Mouse (Mus musculus) CH12.LX (cell line): ENCODE results near the gene Prkag3. TPM values are rescaled to one million over a fixed set of nuclear protein-coding genes. Genes with fewer than 3 reads are reported as not detected.

ENCODE experiments used
- DNase-seq: peaks from one replicate; pipeline ENCODE4 v3.0.0-alpha.2; 2013; ENCODE audit errors: extremely low read depth
- H3K27ac ChIP-seq: 2 replicates; pipeline ENCODE4 v1.5.1; 2012; ENCODE audit warnings: low read depth, mild to moderate bottlenecking, control low read depth, moderate library complexity; ENCODE audit not compliant: insufficient read depth
- H3K27me3 ChIP-seq: replicated peaks from 2 replicates; pipeline ENCODE3; 2012; ENCODE audit warnings: inconsistent platforms
- H3K36me3 ChIP-seq, 2 experiments: replicated peaks in 1 of 2; 2 replicates each; pipeline versions ENCODE3 to v1.6.1; 2012; ENCODE audit warnings: inconsistent platforms in 1 of 2, low read length in 1 of 2, mild to moderate bottlenecking in 1 of 2, mixed read lengths in 1 of 2, moderate library complexity in 1 of 2; ENCODE audit not compliant: control insufficient read depth in 1 of 2, insufficient read depth in 1 of 2
- H3K4me1 ChIP-seq, 2 experiments: 2 replicates each; pipeline ENCODE4 v1.6.1; 2012; ENCODE audit warnings: inconsistent platforms in 1 of 2, moderate library complexity in 1 of 2; ENCODE audit not compliant: insufficient read depth in 2 of 2, control insufficient read depth in 1 of 2
- H3K4me2 ChIP-seq: 2 replicates; pipeline ENCODE4 v1.6.1; 2012; ENCODE audit warnings: low read depth, mild to moderate bottlenecking, control low read depth; ENCODE audit not compliant: poor library complexity, insufficient read depth, severe bottlenecking
- H3K4me3 ChIP-seq, 3 experiments: fragments of 150-350 bp in 1 of 3; sonication (generic) in 1 of 3; replicated peaks in 1 of 3; 2 replicates each; pipeline versions ENCODE3 to v1.5.1; 2011 to 2012; ENCODE audit warnings: low read depth in 2 of 3, low read length in 2 of 3, mild to moderate bottlenecking in 2 of 3, moderate library complexity in 2 of 3, control low read depth in 1 of 3, improper control_type of control experiment in 1 of 3, inconsistent platforms in 1 of 3, mixed read lengths in 1 of 3; ENCODE audit not compliant: poor library complexity in 1 of 3
- H3K79me2 ChIP-seq: replicated peaks from 2 replicates; pipeline ENCODE4 v1.6.1; 2012; ENCODE audit warnings: mild to moderate bottlenecking, moderate library complexity; ENCODE audit not compliant: control insufficient read depth, poor library complexity, insufficient read depth, severe bottlenecking; ENCODE audit errors: extremely low read depth
- H3K9ac ChIP-seq: 2 replicates; pipeline ENCODE4 v1.6.1; 2012; ENCODE audit warnings: low read depth, mild to moderate bottlenecking, control low read depth, moderate library complexity; ENCODE audit not compliant: insufficient read depth
- H3K9me3 ChIP-seq: replicated peaks from 2 replicates; pipeline ENCODE3; 2012; ENCODE audit warnings: low read length, inconsistent platforms, mixed read lengths
- BHLHE40 ChIP-seq: IDR thresholded peaks from 2 replicates; pipeline ENCODE4 v1.6.1; 2011; ENCODE audit warnings: mild to moderate bottlenecking, low read depth, low read length, improper control_type of control experiment
- CHD1 ChIP-seq: IDR thresholded peaks from 2 replicates; pipeline ENCODE4 v1.6.1; 2012; ENCODE audit warnings: low read depth, low read length, improper control_type of control experiment, inconsistent platforms
- EP300 ChIP-seq: IDR thresholded peaks from 2 replicates; pipeline ENCODE4 v1.6.1; 2011; ENCODE audit warnings: low read length, improper control_type of control experiment
- IRF4 ChIP-seq: IDR thresholded peaks from 2 replicates; pipeline ENCODE4 v1.6.1; 2014; ENCODE audit warnings: low read depth, mild to moderate bottlenecking, inconsistent platforms, low read length, improper control_type of control experiment
- JUN ChIP-seq: IDR thresholded peaks from 2 replicates; pipeline ENCODE4 v1.6.1; 2011; ENCODE audit warnings: low read depth, mild to moderate bottlenecking, low read length, improper control_type of control experiment, moderate library complexity; ENCODE audit not compliant: insufficient read depth
- JUND ChIP-seq: conservative IDR thresholded peaks from 2 replicates; pipeline ENCODE4 v1.6.1; 2011; ENCODE audit warnings: low read depth, low read length, improper control_type of control experiment
- KAT2A ChIP-seq: IDR thresholded peaks from 2 replicates; pipeline ENCODE4 v1.6.1; 2012; ENCODE audit warnings: low read length, improper control_type of control experiment, inconsistent platforms; ENCODE audit not compliant: insufficient replicate concordance
- MAFK ChIP-seq: IDR thresholded peaks from 2 replicates; pipeline ENCODE4 v1.6.1; 2011; ENCODE audit warnings: low read length, improper control_type of control experiment; ENCODE audit not compliant: insufficient replicate concordance
- MEF2A ChIP-seq: IDR thresholded peaks from 2 replicates; pipeline ENCODE4 v1.6.1; 2014; ENCODE audit warnings: low read depth, mild to moderate bottlenecking, inconsistent platforms, low read length, improper control_type of control experiment, borderline replicate concordance
- MYC ChIP-seq: IDR thresholded peaks from 2 replicates; pipeline ENCODE4 v1.6.1; 2011; ENCODE audit warnings: low read depth, mild to moderate bottlenecking, improper control_type of control experiment, low read length
- NELFE ChIP-seq: IDR thresholded peaks from 2 replicates; pipeline ENCODE4 v1.6.1; 2011; ENCODE audit warnings: low read depth, low read length, improper control_type of control experiment
- POLR2A ChIP-seq: IDR thresholded peaks from 2 replicates; pipeline ENCODE4 v1.6.1; 2011; ENCODE audit warnings: low read depth, mild to moderate bottlenecking, improper control_type of control experiment, low read length
- RAD21 ChIP-seq: IDR thresholded peaks from 2 replicates; pipeline ENCODE4 v1.6.1; 2011; ENCODE audit warnings: low read depth, mild to moderate bottlenecking, low read length, improper control_type of control experiment, moderate library complexity
- RCOR1 ChIP-seq: conservative IDR thresholded peaks from 2 replicates; pipeline ENCODE4 v1.6.1; 2012; ENCODE audit warnings: low read depth, mild to moderate bottlenecking, inconsistent platforms, low read length, improper control_type of control experiment
- SIN3A ChIP-seq: IDR thresholded peaks from 2 replicates; pipeline ENCODE4 v1.6.1; 2012; ENCODE audit warnings: low read length, improper control_type of control experiment, inconsistent platforms
- TBP ChIP-seq: conservative IDR thresholded peaks from 2 replicates; pipeline ENCODE4 v1.6.1; 2011; ENCODE audit warnings: low read depth, low read length, improper control_type of control experiment
- TCF12 ChIP-seq: IDR thresholded peaks from 2 replicates; pipeline ENCODE4 v1.6.1; 2014; ENCODE audit warnings: low read depth, mild to moderate bottlenecking, inconsistent platforms, low read length, improper control_type of control experiment
- USF2 ChIP-seq: conservative IDR thresholded peaks from 2 replicates; pipeline ENCODE4 v1.6.1; 2011; ENCODE audit warnings: low read depth, low read length, improper control_type of control experiment
- ZMIZ1 ChIP-seq: IDR thresholded peaks from 2 replicates; pipeline ENCODE4 v1.6.1; 2012; ENCODE audit warnings: low read depth, mild to moderate bottlenecking, inconsistent platforms, low read length, improper control_type of control experiment
- dilution Hi-C: fragments of 300-500 bp; cut with MboI; formaldehyde crosslinking; loops from 2 replicates; pipeline ENCODE4 v1.14.3; 2020; ENCODE audit warnings: low sequenced_read_pairs; ENCODE audit not compliant: extremely low pct_unique_long_range_greater_than_20kb, extremely low pct_ligation_motif_present
- in situ Hi-C: fragments of 300-500 bp; cut with MboI; formaldehyde crosslinking; loops from 3 replicates; pipeline ENCODE4 v1.14.3; 2019; ENCODE audit warnings: low sequenced_read_pairs, low pct_ligation_motif_present, low pct_unique_long_range_greater_than_20kb, mixed read lengths
- polyA plus RNA-seq: library from polyadenylated mRNA; unstranded; fragments of >175 nt; gene quantifications from 2 replicates; pipeline ENCODE4 v1.2.1, GENCODE M21; 2012; ENCODE audit warnings: low read depth; ENCODE audit not compliant: insufficient read length
- total RNA-seq, 2 experiments: library from RNA; depleted of rRNA; stranded (reverse); fragments of 300-350 nt in 1 of 2; fragments of >200 nt in 1 of 2; gene quantifications; 2 replicates each; pipeline ENCODE4 v1.2.3; 2012 to 2014

Gene Prkag3
- total and polyA plus RNA-seq, 3 experiments, result 0.09 to 0.13 TPM; not detected in 1

DNA sequence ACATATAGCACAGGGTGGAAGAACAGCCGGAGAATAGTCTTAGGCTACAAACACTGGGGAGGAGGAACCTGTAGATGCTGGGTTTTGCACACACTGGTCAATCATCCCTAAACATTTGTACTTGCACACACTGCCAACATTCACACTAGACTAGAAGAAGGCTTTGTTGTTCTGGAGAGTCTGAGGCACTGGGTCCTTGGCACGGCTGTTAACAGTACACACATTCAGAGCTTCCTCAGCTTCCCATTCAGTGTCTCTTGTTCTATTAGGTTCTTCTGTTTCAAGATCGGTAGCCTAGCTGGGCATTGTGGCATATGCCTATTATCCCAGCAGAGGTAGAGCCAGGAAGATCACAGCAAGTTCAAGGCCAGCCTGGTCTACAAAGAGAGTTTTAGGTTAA lies 44.9 kb downstream of the Prkag3 start:
- in situ Hi-C loops (no loop called here), dilution Hi-C loops (no loop called here)
- Histone ChIP-seq H3K4me3 (no peak overlapping the region), H3K36me3 (peaks cover 7 to 35% of the 10 kb centered on the region in 2 experiments), H3K9ac (no peak overlapping the region), H3K9me3 (no peaks in the 10 kb centered on the region), H3K4me2 (no peak overlapping the region), H3K27me3 (no peaks in the 10 kb centered on the region), H3K4me1 (peaks cover 5 to 23% of the 10 kb centered on the region in 2 experiments), H3K79me2 (no peaks in the 10 kb centered on the region), H3K27ac (no peak overlapping the region)
- DNase-seq, result no peak
- TF ChIP-seq TCF12 (no peak), SIN3A (no peak), CHD1 (no peak), KAT2A (no peak), JUND (no peak), POLR2A (no peak), JUN (no peak)

DNA sequence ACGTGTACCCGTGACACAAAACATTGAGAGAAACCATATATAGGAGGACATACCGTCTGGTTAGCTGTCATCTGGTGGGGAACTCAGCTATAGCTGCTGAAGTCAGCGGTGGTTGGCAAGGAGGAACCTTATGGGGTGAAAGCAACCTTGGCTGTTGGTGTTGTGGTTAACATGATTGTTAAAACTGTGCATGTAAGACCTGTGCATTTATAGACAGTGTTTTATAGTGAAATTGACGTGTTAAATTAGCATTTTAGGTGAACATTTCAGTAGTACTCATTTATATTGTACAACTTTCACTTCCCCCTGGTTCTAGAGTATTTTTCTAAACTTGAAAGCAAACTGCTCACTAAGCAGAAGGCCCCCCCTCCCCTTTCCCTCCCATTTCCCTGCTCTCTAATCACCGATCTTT lies 46.9 kb downstream of the Prkag3 start:
- Histone ChIP-seq H3K79me2 (no peaks in the 10 kb centered on the region), H3K36me3 (peaks cover 24 to 55% of the 10 kb centered on the region in 2 experiments), H3K4me3 (no peak overlapping the region), H3K4me1 (peaks cover 5 to 23% of the 10 kb centered on the region in 2 experiments), H3K27me3 (no peaks in the 10 kb centered on the region), H3K9ac (no peak overlapping the region), H3K9me3 (no peaks in the 10 kb centered on the region), H3K27ac (no peak overlapping the region)
- dilution Hi-C loops, result no loop called here
- in situ Hi-C loops, result no loop called here
- peak; percentile 44; the same call in 1 of the 2 replicates for TF ChIP-seq MYC
- TF ChIP-seq POLR2A, result no peak
- peak; percentile 52; the same call in 1 of the 2 replicates for TF ChIP-seq BHLHE40
- TF ChIP-seq USF2, result no peak
- peak; percentile 52; the same call in 1 of the 2 replicates for TF ChIP-seq MAFK
- peak; percentile 27; the same call in 1 of the 2 replicates for TF ChIP-seq JUND
- peak; percentile 88 for TF ChIP-seq IRF4
- TF ChIP-seq RAD21, result no peak
- peak; percentile 81 for TF ChIP-seq EP300
- 0 out of 2 replicates have a peak, but pooled peaks have one; percentile 22 for TF ChIP-seq RCOR1
- 0 out of 2 replicates have a peak, but pooled peaks have one; percentile 25 for TF ChIP-seq MEF2A
- TF ChIP-seq SIN3A, result no peak
- TF ChIP-seq NELFE, result no peak
- TF ChIP-seq ZMIZ1, result no peak
- TF ChIP-seq TBP, result no peak
- TF ChIP-seq, all 38 proteins: peak for 8
- H3K4me2 ChIP-seq, result no peak overlapping the region
- no peak for DNase-seq
